Mouse (Mus musculus): ENCODE data around the gene Rsph3a. TPM values are rescaled to one million over a fixed set of nuclear protein-coding genes. Genes with fewer than 3 reads are reported as not detected.
"Not testable (repeated sequence)": the region's sequence is repeated elsewhere in the genome, so short reads cannot be mapped to it uniquely, and the experiment has no call there.

Gene Rsph3a
- polyA plus RNA-seq, 1 experiment, result 23.6 TPM

GRCm38 (mm10) chr17:7924185-7924725 lies 21.2 kb upstream of the Rsph3a start:
- Histone ChIP-seq H3K4me3 (replicated peaks; ENCODE audit: control insufficient read depth, low read depth, low read length) (no peak overlapping the region), H3K27ac (ENCODE audit: control insufficient read depth, insufficient read depth, low read depth, low read length, poor library complexity) (no peak overlapping the region), H3K4me1 (ENCODE audit: control insufficient read depth, insufficient read depth, low read length) (peaks cover 1% of the 10 kb centered on the region)
- TF ChIP-seq POLR2A (IDR thresholded peaks at IDR 0.05; ENCODE audit: borderline replicate concordance, control insufficient read depth, low read depth, low read length), result no peak
- no peak for TF ChIP-seq CTCF (IDR thresholded peaks at IDR 0.05; ENCODE audit: control insufficient read depth, insufficient read depth, low read length)
- WGBS, result 90% methylated on average over 13 of the region's 13 CpGs

- peak within 1 kb of the TSS; percentile 66 for H3K27ac ChIP-seq (ENCODE audit: control insufficient read depth, insufficient read depth, low read depth, low read length, poor library complexity)
- H3K4me3 ChIP-seq (replicated peaks; ENCODE audit: control insufficient read depth, low read depth, low read length), result peak within 1 kb of the TSS; percentile 67
- peaks cover 1% of the 10 kb centered on the region for H3K4me1 ChIP-seq (ENCODE audit: control insufficient read depth, insufficient read depth, low read length)
- TF ChIP-seq POLR2A (IDR thresholded peaks at IDR 0.05; ENCODE audit: borderline replicate concordance, control insufficient read depth, low read depth, low read length) (peak; percentile 37; the same call in 1 of the 2 replicates), CTCF (IDR thresholded peaks at IDR 0.05; ENCODE audit: control insufficient read depth, insufficient read depth, low read length) (no peak)
- 7% methylated on average over 13 of the region's 13 CpGs for WGBS
Observed at GRCm38 (mm10) chr17:7925413-7926160, 19.8 kb upstream of the Rsph3a start, which contains the start of gene Tagap. Tagap (plus strand) TSS chr17:7926000.

- WGBS, result 26% methylated on average over 24 of the region's 24 CpGs
- H3K27ac ChIP-seq (ENCODE audit: control insufficient read depth, insufficient read depth, low read depth, low read length, poor library complexity), result peak overlapping the region; percentile 55
- H3K4me3 ChIP-seq (replicated peaks; ENCODE audit: control insufficient read depth, low read depth, low read length), result peak overlapping the region; percentile 50
- H3K4me1 ChIP-seq (ENCODE audit: control insufficient read depth, insufficient read depth, low read length), result peaks cover 1% of the 10 kb centered on the region
- TF ChIP-seq CTCF (IDR thresholded peaks at IDR 0.05; ENCODE audit: control insufficient read depth, insufficient read depth, low read length), result peak; percentile 90
- no peak for TF ChIP-seq POLR2A (IDR thresholded peaks at IDR 0.05; ENCODE audit: borderline replicate concordance, control insufficient read depth, low read depth, low read length)
Observed at GRCm38 (mm10) chr17:7927582-7928535, 17.6 kb upstream of the Rsph3a start.

GRCm38 (mm10) chr17:7928662-7929061 lies 16.8 kb upstream of the Rsph3a start:
- 84% methylated on average over 6 of the region's 6 CpGs for WGBS
- TF ChIP-seq POLR2A (IDR thresholded peaks at IDR 0.05; ENCODE audit: borderline replicate concordance, control insufficient read depth, low read depth, low read length), result no peak
- TF ChIP-seq CTCF (IDR thresholded peaks at IDR 0.05; ENCODE audit: control insufficient read depth, insufficient read depth, low read length), result no peak
- Histone ChIP-seq H3K4me3 (replicated peaks; ENCODE audit: control insufficient read depth, low read depth, low read length) (no peak overlapping the region), H3K27ac (ENCODE audit: control insufficient read depth, insufficient read depth, low read depth, low read length, poor library complexity) (no peak overlapping the region), H3K4me1 (ENCODE audit: control insufficient read depth, insufficient read depth, low read length) (peaks cover 1% of the 10 kb centered on the region)

GRCm38 (mm10) chr17:7929279-7929678 lies 16.1 kb upstream of the Rsph3a start:
- TF ChIP-seq POLR2A (IDR thresholded peaks at IDR 0.05; ENCODE audit: borderline replicate concordance, control insufficient read depth, low read depth, low read length) (no peak), CTCF (IDR thresholded peaks at IDR 0.05; ENCODE audit: control insufficient read depth, insufficient read depth, low read length) (0 out of 2 replicates have a peak, but pooled peaks have one; percentile 11)
- WGBS, result 74% methylated on average over 8 of the region's 8 CpGs
- Histone ChIP-seq H3K4me1 (ENCODE audit: control insufficient read depth, insufficient read depth, low read length) (peaks cover 1% of the 10 kb centered on the region), H3K27ac (ENCODE audit: control insufficient read depth, insufficient read depth, low read depth, low read length, poor library complexity) (no peak overlapping the region), H3K4me3 (replicated peaks; ENCODE audit: control insufficient read depth, low read depth, low read length) (no peak overlapping the region)

GRCm38 (mm10) chr17:7931096-7931990 lies 14.1 kb upstream of the Rsph3a start:
- Histone ChIP-seq H3K4me3 (replicated peaks; ENCODE audit: control insufficient read depth, low read depth, low read length) (no peak overlapping the region), H3K27ac (ENCODE audit: control insufficient read depth, insufficient read depth, low read depth, low read length, poor library complexity) (no peak overlapping the region), H3K4me1 (ENCODE audit: control insufficient read depth, insufficient read depth, low read length) (no peaks in the 10 kb centered on the region; the same call in 1 of the 2 replicates)
- 74% methylated on average over 13 of the region's 13 CpGs for WGBS
- TF ChIP-seq POLR2A (IDR thresholded peaks at IDR 0.05; ENCODE audit: borderline replicate concordance, control insufficient read depth, low read depth, low read length) (no peak), CTCF (IDR thresholded peaks at IDR 0.05; ENCODE audit: control insufficient read depth, insufficient read depth, low read length) (no peak)

- not testable (repeated sequence) for H3K27ac ChIP-seq (ENCODE audit: control insufficient read depth, insufficient read depth, low read depth, low read length, poor library complexity); H3K4me3 ChIP-seq (replicated peaks; ENCODE audit: control insufficient read depth, low read depth, low read length); H3K4me1 ChIP-seq (ENCODE audit: control insufficient read depth, insufficient read depth, low read length)
- 82% methylated on average over 7 of the region's 8 CpGs for WGBS
Observed at GRCm38 (mm10) chr17:7932121-7932520, 13.3 kb upstream of the Rsph3a start.
